Mouse (Mus musculus) stomach, embryonic 14.5 days (tissue): Measurements from ENCODE around the gene Ccl3. TPM values are rescaled to one million over a fixed set of nuclear protein-coding genes. Genes with fewer than 3 reads are reported as not detected.

Experiments used
- polyA plus RNA-seq: library from polyadenylated mRNA; unstranded; fragments of >200 nt; fragmentation: Nextera tagmentation; extraction: Ambion mirVana; gene quantifications from 2 replicates; pipeline ENCODE4 v1.2.1, GENCODE M21; 2014

Gene Ccl3
- polyA plus RNA-seq, 1 experiment from 2014 or later = not detected

Other genes starting within 250 kb of the Ccl3 start
- gene Rasl10b, start 240.2 kb downstream of the Ccl3 start, polyA plus RNA-seq = 0.62 and 1.1 TPM in 2 replicates
- 0.10 TPM in 1 of 2 replicates, not detected in the other for gene Gas2l2, start 219.9 kb downstream of the Ccl3 start, polyA plus RNA-seq
- gene 1700020L24Rik, start 211.7 kb downstream of the Ccl3 start, polyA plus RNA-seq = 1.5 TPM in 1 of 2 replicates, not detected in the other
- gene Mmp28, start 186.3 kb downstream of the Ccl3 start, polyA plus RNA-seq = 1.4 and 1.9 TPM in 2 replicates
- 26.8 and 27.0 TPM in 2 replicates for gene Taf15, start 176.3 kb downstream of the Ccl3 start, polyA plus RNA-seq
- not detected in 2 replicates for gene Heatr9, start 127.2 kb downstream of the Ccl3 start, polyA plus RNA-seq
- gene Ccl5, start 118.8 kb downstream of the Ccl3 start, polyA plus RNA-seq = 0.69 and 1.0 TPM in 2 replicates
- gene Ccl9, start 70.7 kb downstream of the Ccl3 start, polyA plus RNA-seq = 1.9 and 4.4 TPM in 2 replicates
- gene Ccl6, start 56.3 kb downstream of the Ccl3 start, polyA plus RNA-seq = 2.2 and 3.4 TPM in 2 replicates
- gene Rpl9-ps1, start 3.7 kb downstream of the Ccl3 start, polyA plus RNA-seq = not detected in 2 replicates
- gene Ccl4, start 13.2 kb upstream of the Ccl3 start, polyA plus RNA-seq = 0.68 TPM in 1 of 2 replicates, not detected in the other
- gene Wfdc17, start 54.6 kb upstream of the Ccl3 start, polyA plus RNA-seq = 1.2 and 2.0 TPM in 2 replicates
- 0.54 TPM in 1 of 2 replicates, not detected in the other for gene Wfdc18, start 59.7 kb upstream of the Ccl3 start, polyA plus RNA-seq
- 1.6 TPM in 1 of 2 replicates, not detected in the other for gene Wfdc21, start 97.6 kb upstream of the Ccl3 start, polyA plus RNA-seq
- gene Heatr6, start 104.3 kb upstream of the Ccl3 start, polyA plus RNA-seq = 28.7 and 29.1 TPM in 2 replicates
- 6.4 and 8.2 TPM in 2 replicates for gene Hnf1b, start 200.7 kb upstream of the Ccl3 start, polyA plus RNA-seq